23 mouse cellular contexts compared by ENCODE assay signal in the genomic region with DNA sequence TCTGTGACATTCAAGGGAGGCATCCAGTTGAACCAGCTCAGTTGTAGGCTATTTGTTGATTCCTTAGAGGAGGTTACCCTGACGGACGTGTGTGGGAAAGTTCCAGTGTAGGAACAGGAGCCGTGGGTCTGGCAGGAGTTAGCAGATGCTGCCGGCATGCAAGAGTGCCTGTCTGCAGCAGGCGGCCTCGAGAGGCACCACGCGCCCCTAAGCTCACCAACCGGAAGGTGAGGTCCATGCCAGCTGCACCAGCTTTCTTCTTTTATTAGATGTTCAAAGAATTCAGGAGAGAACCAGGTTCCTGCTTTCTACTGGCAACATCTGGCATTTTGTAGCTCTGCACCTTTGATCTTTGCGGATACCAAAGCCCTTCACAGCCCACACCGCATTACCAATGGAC. TPM values are rescaled to one million over a fixed set of nuclear protein-coding genes. Genes with fewer than 3 reads are reported as not detected.
A peak's percentile ranks its signal among the peaks of the same experiment; 100 is the strongest.
DNase-seq lines count a peak whose midpoint lies in the region; ATAC-seq and TF ChIP-seq lines count a peak whose summit lies in the region.
"Had no signal": no experiment of that assay in that cellular context is flagged by ENCODE, and none has a peak within 500 bp of the region (broad histone marks: within the 10 kb centered on the region; RNA-seq: fewer than 3 reads in every experiment).

No protein-coding gene starts in this region.

- no peak for ATAC-seq in hindbrain, embryonic 14.5 days (ENCODE audit: low FRiP score)
- no peak for ATAC-seq in intestine, embryonic 15.5 days
- ATAC-seq in limb, embryonic 15.5 days (ENCODE audit: insufficient number of reproducible peaks, low FRiP score, low TSS enrichment, low read depth): no peak
- ATAC-seq: inflammation-experienced regulatory T-cells, adult 6 months had no signal

- peak overlapping the region; percentile 69 for H3K27ac ChIP-seq in hindbrain, embryonic 14.5 days
- no peak overlapping the region for H3K27ac ChIP-seq in hindbrain, embryonic 10.5 days
- H3K27ac ChIP-seq in ES-E14 (ENCODE audit: insufficient read depth, low read depth, low read length, poor library complexity, severe bottlenecking): no peak overlapping the region
- H3K27ac ChIP-seq in intestine, embryonic 15.5 days: no peak overlapping the region
- peak overlapping the region; percentile 47 for H3K27ac ChIP-seq in limb, embryonic 15.5 days
- H3K27ac ChIP-seq: heart, embryonic 10.5 days; layer of hippocampus, adult 2 months; midbrain, embryonic 10.5 days; neural tube, embryonic 12.5 days had no signal

- H3K9ac ChIP-seq in hindbrain, embryonic 14.5 days: no peak overlapping the region
- H3K9ac ChIP-seq in ES-E14 (ENCODE audit: insufficient read depth, low read depth, low read length, poor library complexity, severe bottlenecking): peak overlapping the region; percentile 37; the same call in 1 of the 2 replicates
- H3K9ac ChIP-seq in intestine, embryonic 15.5 days: no peak overlapping the region
- no peak overlapping the region for H3K9ac ChIP-seq in limb, embryonic 15.5 days
- H3K9ac ChIP-seq: neural tube, embryonic 12.5 days had no signal

- no peaks in the 10 kb centered on the region for H3K27me3 ChIP-seq in hindbrain, embryonic 14.5 days (ENCODE audit: control insufficient read depth, insufficient read depth, low read length)
- no peaks in the 10 kb centered on the region for H3K27me3 ChIP-seq in hindbrain, embryonic 10.5 days (ENCODE audit: insufficient read depth, poor library complexity, severe bottlenecking)
- H3K27me3 ChIP-seq in intestine, embryonic 15.5 days (replicated peaks): no peaks in the 10 kb centered on the region
- no peaks in the 10 kb centered on the region for H3K27me3 ChIP-seq in limb, embryonic 15.5 days
- H3K27me3 ChIP-seq: neural tube, embryonic 12.5 days had no signal

- 0 out of 2 replicates have a peak, but pooled peaks cover 9% of the 10 kb centered on the region for H3K4me1 ChIP-seq in hindbrain, embryonic 14.5 days (replicated peaks; ENCODE audit: control insufficient read depth, insufficient read depth, low read length)
- no peaks in the 10 kb centered on the region for H3K4me1 ChIP-seq in hindbrain, embryonic 10.5 days (replicated peaks)
- peaks cover 0 to 5% of the 10 kb centered on the region in 2 experiments; a peak in 2 of 4 replicates for H3K4me1 ChIP-seq in ES-E14 (ENCODE audit: control insufficient read depth in 2 of 2, insufficient read depth in 2 of 2, low read length in 2 of 2, poor library complexity in 1 of 2)
- no peaks in the 10 kb centered on the region for H3K4me1 ChIP-seq in intestine, embryonic 15.5 days (replicated peaks)
- H3K4me1 ChIP-seq in limb, embryonic 15.5 days: peaks cover 15% of the 10 kb centered on the region
- H3K4me1 ChIP-seq: midbrain, embryonic 10.5 days; neural tube, embryonic 12.5 days had no signal

- in situ Hi-C loops in ES-E14 (cut with MboI; ENCODE audit: low sequenced_read_pairs in 2 of 2, unreplicated experiment in 2 of 2): no loop called here

- WGBS in hindbrain, embryonic 14.5 days: 78% methylated on average over 11 of the region's 11 CpGs
- WGBS in hindbrain, embryonic 10.5 days: 87% methylated on average over 11 of the region's 11 CpGs
- WGBS in intestine, embryonic 15.5 days: 72% methylated on average over 11 of the region's 11 CpGs
- WGBS in limb, embryonic 15.5 days: 15% methylated on average over 11 of the region's 11 CpGs

- H3K9me3 ChIP-seq in hindbrain, embryonic 14.5 days (ENCODE audit: control insufficient read depth, low read length): no peaks in the 10 kb centered on the region
- H3K9me3 ChIP-seq in hindbrain, embryonic 10.5 days: no peaks in the 10 kb centered on the region
- no peaks in the 10 kb centered on the region for H3K9me3 ChIP-seq in ES-E14 (ENCODE audit: control insufficient read depth, insufficient read depth, low read depth, low read length)
- H3K9me3 ChIP-seq in intestine, embryonic 15.5 days: no peaks in the 10 kb centered on the region
- H3K9me3 ChIP-seq in limb, embryonic 15.5 days: no peaks in the 10 kb centered on the region
- H3K9me3 ChIP-seq: heart, embryonic 10.5 days; midbrain, embryonic 10.5 days; neural tube, embryonic 12.5 days had no signal

- no peaks in the 10 kb centered on the region for H3K36me3 ChIP-seq in hindbrain, embryonic 14.5 days (replicated peaks; ENCODE audit: control insufficient read depth, insufficient read depth)
- no peaks in the 10 kb centered on the region for H3K36me3 ChIP-seq in hindbrain, embryonic 10.5 days
- no peaks in the 10 kb centered on the region for H3K36me3 ChIP-seq in ES-E14 (ENCODE audit: control insufficient read depth, insufficient read depth, low read length, poor library complexity, severe bottlenecking)
- no peaks in the 10 kb centered on the region for H3K36me3 ChIP-seq in intestine, embryonic 15.5 days
- no peaks in the 10 kb centered on the region for H3K36me3 ChIP-seq in limb, embryonic 15.5 days
- H3K36me3 ChIP-seq: heart, embryonic 10.5 days; midbrain, embryonic 10.5 days; neural tube, embryonic 12.5 days had no signal

- H3K4me3 ChIP-seq in hindbrain, embryonic 14.5 days (replicated peaks; ENCODE audit: low read length): no peak overlapping the region
- no peak overlapping the region for H3K4me3 ChIP-seq in hindbrain, embryonic 10.5 days
- no peak overlapping the region for H3K4me3 ChIP-seq in ES-E14 (ENCODE audit: insufficient read depth in 1 of 2, low read depth in 1 of 2, low read length in 2 of 2, poor library complexity in 1 of 2, severe bottlenecking in 1 of 2)
- no peak overlapping the region for H3K4me3 ChIP-seq in intestine, embryonic 15.5 days (replicated peaks)
- H3K4me3 ChIP-seq in limb, embryonic 15.5 days: peak overlapping the region; percentile 4; the same call in 1 of the 2 replicates
- H3K4me3 ChIP-seq: heart, embryonic 10.5 days; layer of hippocampus, adult 2 months; midbrain, embryonic 10.5 days; neural tube, embryonic 12.5 days had no signal

- no peak overlapping the region for H3K4me2 ChIP-seq in hindbrain, embryonic 14.5 days (replicated peaks)
- 0 out of 2 replicates have a peak overlapping the region, but pooled peaks have one; percentile 11 for H3K4me2 ChIP-seq in intestine, embryonic 15.5 days (replicated peaks)
- H3K4me2 ChIP-seq in limb, embryonic 15.5 days: peak overlapping the region; percentile 30
- H3K4me2 ChIP-seq: neural tube, embryonic 12.5 days had no signal

- no peak for DNase-seq in hindbrain, embryonic 14.5 days (ENCODE audit: low spot score)
- no peak for DNase-seq in hindbrain, embryonic 10.5 days (ENCODE audit: low spot score)
- no peak for DNase-seq in ES-E14 (ENCODE audit: low read depth, low spot score)
- DNase-seq in T-cell, adult 2 months (ENCODE audit: low spot score): no peak
- DNase-seq in lung, postnatal 10 days: no peak
- DNase-seq: adrenal gland, adult 8-10 months; cerebellum, adult 11 months; cerebellum, postnatal 25 days; gastrocnemius, postnatal 10 days; heart, postnatal 10 days; kidney, postnatal 10 days; lung, adult 2 months; lung, postnatal 4 days; right cerebral cortex, postnatal 4 days; thymus, adult 18-20 months had no signal

TF ChIP-seq in ES-E14, 5 proteins besides CTCF, POLR2A, EP300 and RAD21:
- TF ChIP-seq HCFC1 (IDR thresholded peaks at IDR 0.05; ENCODE audit: borderline replicate concordance, insufficient read depth, low read length): no peak
- no peak for TF ChIP-seq MAFK (IDR thresholded peaks at IDR 0.05; ENCODE audit: insufficient read depth, low read depth, low read length)
- TF ChIP-seq ZC3H11A (IDR thresholded peaks at IDR 0.05; ENCODE audit: borderline replicate concordance, low read depth, low read length): no peak
- no peak for TF ChIP-seq CHD2 (IDR thresholded peaks at IDR 0.05; ENCODE audit: low read depth, low read length)
- TF ChIP-seq ZNF384 (IDR thresholded peaks at IDR 0.05; ENCODE audit: low read depth, low read length): no peak

RNA-seq across cellular contexts. Expression of gene Pmfbp1, which starts 9.1 kb away (rescaled TPM):
- 3.2 TPM in 2 replicates for polyA plus RNA-seq in hindbrain, embryonic 14.5 days (2014; fragmentation: Nextera tagmentation; extraction: Ambion mirVana)
- 1.2 and 1.5 TPM in 2 replicates for polyA plus RNA-seq in hindbrain, embryonic 10.5 days (2016; fragmentation: Nextera tagmentation; extraction: Ambion mirVana)
- total RNA-seq in ES-E14 (2012; rRNA removed): not detected in 2 replicates
- polyA plus RNA-seq in intestine, embryonic 15.5 days (2015; fragmentation: Nextera tagmentation; extraction: Ambion mirVana): not detected in 2 replicates
- 0.12 and 0.27 TPM in 2 replicates for polyA plus RNA-seq in limb, embryonic 15.5 days (2015; fragmentation: Nextera tagmentation; extraction: Ambion mirVana)
- total RNA-seq: adrenal gland, adult 8-10 months; gastrocnemius, postnatal 10 days; heart, postnatal 10 days; liver, adult 2 months had no signal
- polyA plus RNA-seq: inflammation-experienced regulatory T-cells, adult 6 months; liver, adult 2 months had no signal

Comparison
In these comparisons a context has a peak if more than half of its experiments do, and no peak if none do; other contexts are left out.
1. H3K27ac ChIP-seq: peak in hindbrain, embryonic 14.5 days (single experiment) and limb, embryonic 15.5 days (single experiment); none in hindbrain, embryonic 10.5 days (single experiment), ES-E14 (single experiment) and intestine, embryonic 15.5 days (single experiment).